Mouse (Mus musculus): Measurements from ENCODE around the gene Med6. TPM values are rescaled to one million over a fixed set of nuclear protein-coding genes. Genes with fewer than 3 reads are reported as not detected.

Gene Med6
- total and polyA plus RNA-seq, 3 experiments, result 32.3 to 66.8 (median 47.0) TPM

DNA sequence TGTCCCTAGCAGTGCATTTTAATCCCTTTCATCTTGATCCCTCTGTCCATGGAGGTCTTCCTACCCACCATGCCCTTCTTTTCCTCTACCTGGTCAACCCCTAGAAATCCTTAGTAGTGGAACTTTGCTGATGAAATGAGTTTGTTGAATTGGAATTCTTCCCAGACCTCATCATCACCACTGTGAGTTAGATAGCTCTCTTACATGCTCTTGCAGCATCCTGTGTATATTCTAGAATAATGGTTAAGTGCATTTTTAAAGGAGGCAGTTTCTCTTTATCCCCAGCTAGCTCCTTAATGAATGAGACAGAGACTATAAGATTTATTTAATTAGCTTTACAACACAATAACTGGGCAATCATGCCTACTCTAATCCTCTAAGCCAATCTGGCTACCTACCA lies 14.6 kb upstream of the Med6 start:
- H3K79me2 ChIP-seq (replicated peaks; ENCODE audit: control insufficient read depth, extremely low read depth, insufficient read depth, poor library complexity, severe bottlenecking), result no peaks in the 10 kb centered on the region
- H3K27me3 ChIP-seq (replicated peaks), result peaks cover 2% of the 10 kb centered on the region
- no peak overlapping the region for H3K27ac ChIP-seq (ENCODE audit: insufficient read depth, low read depth)
- in situ Hi-C loops (cut with MboI; ENCODE audit: low pct_ligation_motif_present, low pct_unique_long_range_greater_than_20kb, low sequenced_read_pairs) (no loop called here), dilution Hi-C loops (cut with MboI; ENCODE audit: extremely low pct_ligation_motif_present, extremely low pct_unique_long_range_greater_than_20kb, low sequenced_read_pairs) (no loop called here)
- no peak overlapping the region for H3K9ac ChIP-seq (ENCODE audit: insufficient read depth, low read depth)
- TF ChIP-seq CTCF (conservative IDR thresholded peaks at IDR 0.05 in 1 of 2, IDR thresholded peaks at IDR 0.05 in 1 of 2; ENCODE audit: low read depth in 2 of 2, low read length in 2 of 2) (no peak), ZNF384 (IDR thresholded peaks at IDR 0.05; ENCODE audit: low read depth, low read length) (no peak), IRF4 (IDR thresholded peaks at IDR 0.05; ENCODE audit: low read depth, low read length) (no peak), KAT2A (IDR thresholded peaks at IDR 0.05; ENCODE audit: insufficient replicate concordance, low read length) (no peak), RCOR1 (conservative IDR thresholded peaks at IDR 0.05; ENCODE audit: low read depth, low read length) (no peak)
- H3K4me1 ChIP-seq (ENCODE audit: control insufficient read depth in 1 of 2, insufficient read depth in 2 of 2), result no peaks in the 10 kb centered on the region
- no peak overlapping the region for H3K4me2 ChIP-seq (ENCODE audit: insufficient read depth, low read depth, poor library complexity, severe bottlenecking)
- peaks cover 10% of the 10 kb centered on the region for H3K9me3 ChIP-seq (replicated peaks; ENCODE audit: low read length)
- H3K4me3 ChIP-seq (replicated peaks in 1 of 3; ENCODE audit: low read depth in 2 of 3, low read length in 2 of 3, poor library complexity in 1 of 3), result no peak overlapping the region
- H3K36me3 ChIP-seq (replicated peaks in 1 of 2; ENCODE audit: control insufficient read depth in 1 of 2, insufficient read depth in 1 of 2, low read length in 1 of 2), result no peaks in the 10 kb centered on the region
- no peak for DNase-seq (ENCODE audit: extremely low read depth)

DNA sequence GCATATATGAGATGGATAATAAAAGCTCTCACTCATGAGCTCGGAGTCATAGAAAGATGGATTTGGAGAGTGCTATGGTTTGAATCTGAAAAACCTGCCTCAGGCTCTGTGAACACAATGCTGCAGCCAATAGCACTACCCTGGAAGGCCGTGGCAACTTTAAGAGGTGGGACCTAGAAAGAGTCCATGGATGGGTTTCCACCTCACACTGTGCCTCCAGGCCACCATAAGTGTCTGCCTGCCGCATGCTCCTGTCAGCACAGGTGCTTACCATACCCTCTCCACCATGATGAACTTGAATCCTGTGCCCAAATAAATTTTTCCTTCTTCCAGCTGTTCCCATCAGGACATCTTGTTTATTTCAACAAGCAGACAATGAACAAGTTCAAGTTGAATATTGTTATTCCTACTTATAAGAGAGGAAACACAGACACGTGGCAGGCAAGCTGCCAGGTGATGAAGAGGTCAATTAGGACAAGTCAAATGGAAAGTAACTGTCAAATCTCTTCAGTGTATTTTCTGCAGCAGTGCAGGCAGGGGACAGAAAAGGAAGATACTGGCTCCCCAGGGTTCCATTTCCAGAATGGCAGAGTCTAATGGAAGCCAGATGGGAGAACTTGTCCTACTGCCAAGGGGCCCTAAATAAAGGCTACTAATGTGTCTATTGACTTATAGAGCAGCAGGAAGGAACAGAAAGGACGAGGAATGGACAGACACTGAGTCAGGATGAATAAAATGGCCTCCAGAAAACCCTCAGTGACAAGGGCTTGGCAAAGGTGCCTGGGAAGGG lies 10.4 kb upstream of the Med6 start:
- Histone ChIP-seq H3K4me1 (ENCODE audit: control insufficient read depth in 1 of 2, insufficient read depth in 2 of 2) (no peaks in the 10 kb centered on the region), H3K27me3 (replicated peaks) (no peaks in the 10 kb centered on the region), H3K4me3 (replicated peaks in 1 of 3; ENCODE audit: low read depth in 2 of 3, low read length in 2 of 3, poor library complexity in 1 of 3) (no peak overlapping the region), H3K9ac (ENCODE audit: insufficient read depth, low read depth) (no peak overlapping the region), H3K27ac (ENCODE audit: insufficient read depth, low read depth) (no peak overlapping the region), H3K36me3 (replicated peaks in 1 of 2; ENCODE audit: control insufficient read depth in 1 of 2, insufficient read depth in 1 of 2, low read length in 1 of 2) (no peaks in the 10 kb centered on the region), H3K4me2 (ENCODE audit: insufficient read depth, low read depth, poor library complexity, severe bottlenecking) (no peak overlapping the region), H3K9me3 (replicated peaks; ENCODE audit: low read length) (peaks cover 10% of the 10 kb centered on the region), H3K79me2 (replicated peaks; ENCODE audit: control insufficient read depth, extremely low read depth, insufficient read depth, poor library complexity, severe bottlenecking) (no peaks in the 10 kb centered on the region)
- TF ChIP-seq RAD21 (IDR thresholded peaks at IDR 0.05; ENCODE audit: low read depth, low read length) (no peak), MXI1 (IDR thresholded peaks at IDR 0.05; ENCODE audit: low read depth, low read length) (no peak), CTCF (conservative IDR thresholded peaks at IDR 0.05 in 1 of 2, IDR thresholded peaks at IDR 0.05 in 1 of 2; ENCODE audit: low read depth in 2 of 2, low read length in 2 of 2) (no peak), MAFK (IDR thresholded peaks at IDR 0.05; ENCODE audit: insufficient replicate concordance, low read length) (no peak), UBTF (IDR thresholded peaks at IDR 0.05; ENCODE audit: low read depth, low read length) (no peak), POLR2A (IDR thresholded peaks at IDR 0.05; ENCODE audit: low read depth, low read length) (no peak), PAX5 (IDR thresholded peaks at IDR 0.05; ENCODE audit: low read length) (no peak), ZNF384 (IDR thresholded peaks at IDR 0.05; ENCODE audit: low read depth, low read length) (no peak), ZMIZ1 (IDR thresholded peaks at IDR 0.05; ENCODE audit: low read depth, low read length) (no peak), NELFE (IDR thresholded peaks at IDR 0.05; ENCODE audit: low read depth, low read length) (no peak), RCOR1 (conservative IDR thresholded peaks at IDR 0.05; ENCODE audit: low read depth, low read length) (no peak), JUN (IDR thresholded peaks at IDR 0.05; ENCODE audit: insufficient read depth, low read depth, low read length) (no peak), MAX (IDR thresholded peaks at IDR 0.05; ENCODE audit: low read length) (no peak), E2F4 (IDR thresholded peaks at IDR 0.05; ENCODE audit: insufficient replicate concordance, low read depth, low read length) (no peak), EP300 (IDR thresholded peaks at IDR 0.05; ENCODE audit: low read length) (no peak), SMC3 (IDR thresholded peaks at IDR 0.05; ENCODE audit: low read depth, low read length) (no peak), JUND (conservative IDR thresholded peaks at IDR 0.05; ENCODE audit: low read depth, low read length) (no peak), ZC3H11A (IDR thresholded peaks at IDR 0.05; ENCODE audit: low read depth, low read length) (no peak)
- dilution Hi-C loops (cut with MboI; ENCODE audit: extremely low pct_ligation_motif_present, extremely low pct_unique_long_range_greater_than_20kb, low sequenced_read_pairs), result no loop called here
- in situ Hi-C loops (cut with MboI; ENCODE audit: low pct_ligation_motif_present, low pct_unique_long_range_greater_than_20kb, low sequenced_read_pairs), result no loop called here
- no peak for DNase-seq (ENCODE audit: extremely low read depth)

All from CH12.LX (cell line).